Mouse (Mus musculus) C2C12 (cell line): ENCODE results near the gene Gm21788. TPM values are rescaled to one million over a fixed set of nuclear protein-coding genes. Genes with fewer than 3 reads are reported as not detected.
"Not testable (repeated sequence)": the region's sequence is repeated elsewhere in the genome, so short reads cannot be mapped to it uniquely, and the experiment has no call there.

Source experiments
- H3K27me3 ChIP-seq: one replicate; pipeline ENCODE4 v1.6.1; 2011; ENCODE audit not compliant: control insufficient read depth, insufficient read depth, insufficient read length
- H3K36me3 ChIP-seq: one replicate; pipeline ENCODE4 v1.6.1; 2011; ENCODE audit not compliant: control insufficient read depth, insufficient read depth
- H3K4me3 ChIP-seq: one replicate; pipeline ENCODE4 v1.5.1; 2011; ENCODE audit warnings: mild to moderate bottlenecking, control low read depth; ENCODE audit not compliant: poor library complexity, insufficient read depth, severe bottlenecking
- H3K79me2 ChIP-seq: one replicate; pipeline ENCODE4 v1.6.1; 2011; ENCODE audit not compliant: control insufficient read depth, insufficient read depth
- H3K79me3 ChIP-seq: one replicate; pipeline ENCODE4 v1.6.1; 2011; ENCODE audit warnings: low read depth, control low read depth
- H3ac ChIP-seq: one replicate; pipeline ENCODE3; 2011; ENCODE audit warnings: low read depth; ENCODE audit not compliant: control insufficient read depth, insufficient read length
- long read RNA-seq, 2 experiments: library from polyadenylated mRNA; unstranded; transcript quantifications; one replicate each; pipeline ENCODE4 v2.0.0; 2019 to 2020
- polyA plus RNA-seq: library from polyadenylated mRNA; unstranded; fragments of >200 nt; fragmentation: generic; extraction: Trizol; gene quantifications from one replicate; pipeline ENCODE4 v1.2.1, GENCODE M21; 2012; ENCODE audit warnings: missing spikeins

Gene Gm21788
- polyA plus RNA-seq = not detected
- long read RNA-seq, experiment 1 = 0 reads
- long read RNA-seq, experiment 2 = 0 reads

- not testable (repeated sequence) for H3K27me3 ChIP-seq
Measured at GRCm38 (mm10) chrY:7404710-7405109, at the start of gene Gm21788. Gene Gm21788, plus strand, starts transcription at chrY:7405010.

More at GRCm38 (mm10) chrY:7404710-7405109, at the start of gene Gm21788:
- H3K79me2 ChIP-seq, H3K36me3 ChIP-seq, H3K4me3 ChIP-seq, H3ac ChIP-seq, H3K79me3 ChIP-seq: not testable (repeated sequence)

Other genes starting within 250 kb of the Gm21788 start
- not detected for gene Gm21244, start 235.7 kb upstream of the Gm21788 start, polyA plus RNA-seq
- gene Gm28998, start 151.2 kb upstream of the Gm21788 start, polyA plus RNA-seq = not detected
- not detected for gene Gm20826, start 233.5 kb downstream of the Gm21788 start, polyA plus RNA-seq